Mouse (Mus musculus): ENCODE results near the gene Pik3c2a. TPM values are rescaled to one million over a fixed set of nuclear protein-coding genes. Genes with fewer than 3 reads are reported as not detected.
"Not testable (repeated sequence)": the region's sequence is repeated elsewhere in the genome, so short reads cannot be mapped to it uniquely, and the experiment has no call there.

Pik3c2a gene
- polyA plus RNA-seq, 1 experiment from 2014 or later: 29.3 TPM

DNA sequence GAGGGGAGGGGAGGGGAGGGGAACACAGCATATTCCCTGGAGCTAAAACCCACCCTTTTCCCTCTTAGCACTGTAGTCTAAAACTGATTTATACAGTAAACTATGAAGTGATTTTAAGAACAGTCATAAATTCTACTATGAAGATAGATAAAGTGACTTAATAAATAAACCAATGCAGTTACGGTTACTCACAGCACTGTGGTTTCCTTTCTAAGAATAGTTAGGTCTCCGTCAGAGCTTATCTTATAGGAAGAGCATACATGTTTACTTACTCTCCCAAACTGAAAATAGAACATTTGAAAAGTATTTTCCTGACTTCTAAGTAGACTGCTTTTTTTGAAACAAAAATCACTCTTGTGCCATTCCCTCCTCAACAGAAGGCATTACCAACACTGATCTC, 12.3 kb downstream of the Pik3c2a start:
- no peak overlapping the region for H3K27ac ChIP-seq (ENCODE audit: low read length)
- H3K9me3 ChIP-seq (replicated peaks; ENCODE audit: control insufficient read depth, low read length): no peaks in the 10 kb centered on the region
- H3K9ac ChIP-seq (ENCODE audit: low read length): no peak overlapping the region
- no peak for ATAC-seq (ENCODE audit: insufficient read depth, low FRiP score)
- H3K4me1 ChIP-seq (ENCODE audit: control insufficient read depth, insufficient read depth, low read length): no peaks in the 10 kb centered on the region
- 48% methylated on average over 2 of the region's 2 CpGs for WGBS
- H3K4me3 ChIP-seq (replicated peaks; ENCODE audit: low read length): no peak overlapping the region
- H3K27me3 ChIP-seq (ENCODE audit: control insufficient read depth, insufficient read depth, low read length): no peaks in the 10 kb centered on the region
- no peak overlapping the region for H3K4me2 ChIP-seq (ENCODE audit: low read depth, low read length)
- H3K36me3 ChIP-seq (ENCODE audit: control insufficient read depth, insufficient read depth, low read length): no peaks in the 10 kb centered on the region

DNA sequence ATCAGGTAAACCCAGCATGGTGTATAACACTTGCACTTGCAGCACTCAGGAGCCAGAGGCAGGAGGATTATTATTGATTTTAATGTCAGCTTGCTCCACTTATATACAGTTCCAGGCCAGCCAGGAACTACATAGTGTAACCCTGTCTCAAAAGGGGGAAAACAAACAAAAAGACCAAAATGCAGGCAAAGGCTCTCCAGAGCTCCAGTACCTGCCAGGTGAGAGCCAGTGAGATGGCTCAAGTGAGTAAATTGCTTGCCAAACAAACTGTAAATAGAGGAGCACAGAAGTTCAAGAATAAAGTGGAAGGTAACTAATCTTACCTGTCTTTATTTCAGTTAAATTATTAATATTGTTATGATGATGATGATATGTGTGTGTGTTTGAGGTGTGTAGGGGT, 16.0 kb downstream of the Pik3c2a start:
- Histone ChIP-seq H3K36me3 (ENCODE audit: control insufficient read depth, insufficient read depth, low read length) (no peaks in the 10 kb centered on the region), H3K27ac (ENCODE audit: low read length) (no peak overlapping the region), H3K4me1 (ENCODE audit: control insufficient read depth, insufficient read depth, low read length) (no peaks in the 10 kb centered on the region), H3K4me2 (ENCODE audit: low read depth, low read length) (no peak overlapping the region), H3K9me3 (replicated peaks; ENCODE audit: control insufficient read depth, low read length) (no peaks in the 10 kb centered on the region), H3K9ac (ENCODE audit: low read length) (no peak overlapping the region), H3K4me3 (replicated peaks; ENCODE audit: low read length) (no peak overlapping the region), H3K27me3 (ENCODE audit: control insufficient read depth, insufficient read depth, low read length) (no peaks in the 10 kb centered on the region)
- ATAC-seq (ENCODE audit: insufficient read depth, low FRiP score): no peak

DNA sequence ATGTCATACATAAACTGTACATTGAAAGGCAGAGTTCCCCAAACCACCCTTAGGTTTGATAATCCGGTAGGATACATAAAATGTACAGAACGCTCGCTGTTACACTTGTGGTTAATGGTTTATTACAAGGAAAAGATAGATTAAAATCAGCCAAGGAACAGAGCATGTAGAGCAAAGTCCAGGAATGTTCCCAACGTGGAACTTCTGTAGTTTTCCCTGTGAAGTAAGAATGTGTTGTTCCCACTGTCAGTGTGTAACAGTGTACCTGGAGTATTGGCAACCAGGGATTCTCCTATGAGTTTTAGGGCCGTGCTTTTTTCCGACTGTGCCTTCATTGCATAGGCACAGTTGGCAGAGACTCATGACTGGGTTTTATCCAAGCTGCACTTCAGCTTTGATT, 17.5 kb downstream of the Pik3c2a start:
- no peak overlapping the region for H3K9ac ChIP-seq (ENCODE audit: low read length)
- 0 out of 2 replicates have a peak overlapping the region, but pooled peaks have one; percentile 49 for H3K27ac ChIP-seq (ENCODE audit: low read length)
- H3K36me3 ChIP-seq (ENCODE audit: control insufficient read depth, insufficient read depth, low read length): no peaks in the 10 kb centered on the region
- WGBS: 81% methylated on average over 6 of the region's 6 CpGs
- H3K4me3 ChIP-seq (replicated peaks; ENCODE audit: low read length): no peak overlapping the region
- H3K4me2 ChIP-seq (ENCODE audit: low read depth, low read length): no peak overlapping the region
- no peaks in the 10 kb centered on the region for H3K9me3 ChIP-seq (replicated peaks; ENCODE audit: control insufficient read depth, low read length)
- H3K27me3 ChIP-seq (ENCODE audit: control insufficient read depth, insufficient read depth, low read length): no peaks in the 10 kb centered on the region
- ATAC-seq (ENCODE audit: insufficient read depth, low FRiP score): peak; percentile 33; the same call in 1 of the 2 replicates
- H3K4me1 ChIP-seq (ENCODE audit: control insufficient read depth, insufficient read depth, low read length): no peaks in the 10 kb centered on the region

DNA sequence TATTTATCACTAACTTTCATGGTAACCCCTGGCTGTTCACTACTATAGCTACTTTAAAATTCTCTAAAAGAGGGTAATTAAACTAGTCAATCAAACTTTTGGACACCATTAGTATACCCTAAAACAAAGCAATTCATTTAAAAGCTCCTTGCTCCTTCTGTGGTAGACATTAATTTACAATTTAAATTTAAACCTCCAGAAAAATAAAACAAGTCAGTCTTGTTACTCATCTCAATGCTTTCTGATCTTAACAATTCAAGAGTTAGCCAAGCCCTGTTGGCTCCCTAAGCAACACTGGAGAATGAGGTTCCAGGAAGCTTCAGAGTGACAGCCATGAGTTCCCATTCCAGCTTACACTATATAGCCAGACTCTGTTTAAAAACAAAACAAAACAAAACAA, 22.2 kb downstream of the Pik3c2a start:
- Histone ChIP-seq H3K4me3 (replicated peaks; ENCODE audit: low read length) (no peak overlapping the region), H3K36me3 (ENCODE audit: control insufficient read depth, insufficient read depth, low read length) (no peaks in the 10 kb centered on the region), H3K9ac (ENCODE audit: low read length) (no peak overlapping the region), H3K4me2 (ENCODE audit: low read depth, low read length) (no peak overlapping the region), H3K27ac (ENCODE audit: low read length) (no peak overlapping the region), H3K27me3 (ENCODE audit: control insufficient read depth, insufficient read depth, low read length) (no peaks in the 10 kb centered on the region), H3K9me3 (replicated peaks; ENCODE audit: control insufficient read depth, low read length) (no peaks in the 10 kb centered on the region), H3K4me1 (ENCODE audit: control insufficient read depth, insufficient read depth, low read length) (no peaks in the 10 kb centered on the region)
- no peak for ATAC-seq (ENCODE audit: insufficient read depth, low FRiP score)

DNA sequence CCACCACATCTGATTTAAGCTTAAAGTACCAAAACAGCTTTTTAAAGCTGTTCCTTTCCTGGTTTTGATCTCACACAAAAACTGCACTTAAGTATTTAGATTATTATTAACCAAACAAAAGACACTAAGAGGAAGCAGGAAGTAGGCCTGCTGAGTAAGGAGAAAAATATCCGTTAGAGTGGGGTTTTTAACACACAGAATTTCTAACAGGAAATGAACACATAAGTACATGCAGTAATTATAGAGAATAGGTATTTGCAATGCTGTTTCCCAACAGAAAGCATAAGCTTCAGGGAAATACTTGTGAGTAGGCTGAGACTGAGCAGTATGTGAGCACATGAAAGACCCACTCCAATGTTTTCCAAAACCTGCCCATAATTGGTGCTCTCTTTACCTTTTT, 33.8 kb downstream of the Pik3c2a start:
- H3K27ac ChIP-seq (ENCODE audit: low read length): no peak overlapping the region
- H3K9me3 ChIP-seq (replicated peaks; ENCODE audit: control insufficient read depth, low read length): no peaks in the 10 kb centered on the region
- H3K4me2 ChIP-seq (ENCODE audit: low read depth, low read length): no peak overlapping the region
- H3K4me3 ChIP-seq (replicated peaks; ENCODE audit: low read length): no peak overlapping the region
- no peaks in the 10 kb centered on the region for H3K27me3 ChIP-seq (ENCODE audit: control insufficient read depth, insufficient read depth, low read length)
- H3K9ac ChIP-seq (ENCODE audit: low read length): no peak overlapping the region
- WGBS: 21% methylated on average over 1 of the region's 1 CpGs
- H3K36me3 ChIP-seq (ENCODE audit: control insufficient read depth, insufficient read depth, low read length): no peaks in the 10 kb centered on the region
- 0 out of 2 replicates have a peak, but pooled peaks cover 3% of the 10 kb centered on the region for H3K4me1 ChIP-seq (ENCODE audit: control insufficient read depth, insufficient read depth, low read length)
- ATAC-seq (ENCODE audit: insufficient read depth, low FRiP score): no peak

DNA sequence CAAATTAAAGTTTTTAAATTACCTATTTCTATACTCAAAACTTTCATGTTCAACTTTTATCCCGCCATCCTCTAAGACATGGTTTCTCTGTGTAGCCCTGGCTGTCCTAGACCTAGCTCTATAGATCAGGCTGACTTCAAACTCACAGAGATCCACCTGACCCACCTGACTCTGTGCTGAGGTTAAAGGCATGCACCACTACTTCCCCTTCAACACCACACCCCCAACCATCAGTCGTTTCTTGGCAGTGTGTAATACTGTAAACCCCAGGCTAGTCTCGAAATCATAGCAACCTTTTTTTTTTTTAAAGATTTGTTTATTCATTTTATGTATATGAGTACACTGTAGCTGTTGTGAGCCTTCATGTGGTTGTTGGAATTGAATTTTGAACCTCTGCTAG, 50.9 kb downstream of the Pik3c2a start:
- Histone ChIP-seq H3K9ac (ENCODE audit: low read length) (no peak overlapping the region), H3K4me2 (ENCODE audit: low read depth, low read length) (no peak overlapping the region), H3K4me3 (replicated peaks; ENCODE audit: low read length) (no peak overlapping the region), H3K27ac (ENCODE audit: low read length) (no peak overlapping the region), H3K4me1 (ENCODE audit: control insufficient read depth, insufficient read depth, low read length) (no peaks in the 10 kb centered on the region), H3K9me3 (replicated peaks; ENCODE audit: control insufficient read depth, low read length) (no peaks in the 10 kb centered on the region), H3K36me3 (ENCODE audit: control insufficient read depth, insufficient read depth, low read length) (no peaks in the 10 kb centered on the region), H3K27me3 (ENCODE audit: control insufficient read depth, insufficient read depth, low read length) (no peaks in the 10 kb centered on the region)
- ATAC-seq (ENCODE audit: insufficient read depth, low FRiP score): no peak
- WGBS: 71% methylated on average over 3 of the region's 3 CpGs

DNA sequence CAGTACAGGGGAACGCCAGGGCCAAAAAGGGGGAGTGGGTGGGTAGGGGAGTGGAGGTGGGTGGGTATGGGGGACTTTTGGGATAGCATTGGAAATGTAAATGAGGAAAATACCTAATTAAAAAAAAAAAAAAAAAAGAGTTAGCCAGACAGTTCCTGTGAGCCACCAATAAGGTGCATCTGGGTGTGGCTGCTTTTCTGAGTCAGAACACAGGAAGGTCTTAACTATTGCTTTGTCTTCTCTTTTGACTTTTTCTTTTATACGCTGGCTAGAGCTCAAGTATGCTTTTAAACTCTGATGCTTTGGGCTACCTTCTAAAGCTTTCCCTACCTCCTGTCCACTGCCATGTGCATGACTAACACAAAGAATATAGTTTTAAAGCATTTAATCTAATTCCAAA, 55.9 kb downstream of the Pik3c2a start:
- 96% methylated on average over 2 of the region's 2 CpGs for WGBS
- H3K9me3 ChIP-seq (replicated peaks; ENCODE audit: control insufficient read depth, low read length); H3K4me2 ChIP-seq (ENCODE audit: low read depth, low read length); H3K27ac ChIP-seq (ENCODE audit: low read length); ATAC-seq (ENCODE audit: insufficient read depth, low FRiP score); H3K27me3 ChIP-seq (ENCODE audit: control insufficient read depth, insufficient read depth, low read length); H3K4me1 ChIP-seq (ENCODE audit: control insufficient read depth, insufficient read depth, low read length); H3K36me3 ChIP-seq (ENCODE audit: control insufficient read depth, insufficient read depth, low read length); H3K4me3 ChIP-seq (replicated peaks; ENCODE audit: low read length); H3K9ac ChIP-seq (ENCODE audit: low read length): not testable (repeated sequence)

DNA sequence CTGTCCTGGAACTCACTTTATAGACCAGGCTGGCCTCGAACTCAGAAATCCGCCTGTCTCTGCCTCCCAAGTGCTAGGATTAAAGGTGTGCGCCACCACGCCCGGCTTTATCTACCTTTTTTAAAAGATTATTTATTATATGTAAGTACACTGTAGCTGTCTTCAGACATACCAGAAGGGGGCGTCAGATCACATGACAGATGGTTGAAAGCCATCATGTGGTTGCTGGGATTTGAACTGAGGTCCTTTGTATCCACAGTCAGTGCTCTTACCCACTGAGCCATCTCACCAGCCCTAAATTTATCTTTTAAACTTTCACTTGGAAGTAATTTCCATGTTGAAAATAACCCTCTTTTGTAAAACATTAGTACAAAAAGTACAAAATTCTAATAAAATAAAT, 64.1 kb downstream of the Pik3c2a start:
- ATAC-seq (ENCODE audit: insufficient read depth, low FRiP score); H3K4me3 ChIP-seq (replicated peaks; ENCODE audit: low read length); H3K4me1 ChIP-seq (ENCODE audit: control insufficient read depth, insufficient read depth, low read length); H3K27me3 ChIP-seq (ENCODE audit: control insufficient read depth, insufficient read depth, low read length); H3K27ac ChIP-seq (ENCODE audit: low read length); H3K9ac ChIP-seq (ENCODE audit: low read length); H3K9me3 ChIP-seq (replicated peaks; ENCODE audit: control insufficient read depth, low read length); H3K4me2 ChIP-seq (ENCODE audit: low read depth, low read length): not testable (repeated sequence)
- WGBS: 88% methylated on average over 6 of the region's 6 CpGs
- peaks cover 15% of the 10 kb centered on the region; the same call in 1 of the 2 replicates for H3K36me3 ChIP-seq (ENCODE audit: control insufficient read depth, insufficient read depth, low read length)

DNA sequence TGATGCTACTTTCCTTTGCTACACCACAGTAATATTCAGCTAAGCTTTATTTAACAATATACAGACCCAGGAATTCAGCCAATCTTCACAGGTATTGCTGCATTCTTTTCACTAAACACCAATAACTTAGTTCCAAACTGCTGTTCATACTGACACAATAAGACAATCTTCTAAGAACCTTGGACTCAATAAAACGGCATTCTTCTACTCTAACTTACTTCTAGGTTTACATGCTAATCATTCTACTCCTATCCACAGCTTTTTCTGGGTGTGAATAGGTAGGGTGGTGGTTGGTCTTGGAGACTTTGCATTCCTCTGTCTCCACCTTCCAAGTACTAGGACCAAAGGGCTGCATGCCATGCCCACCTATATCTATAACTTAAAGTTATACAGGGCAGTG, 69.0 kb downstream of the Pik3c2a start:
- H3K36me3 ChIP-seq (ENCODE audit: control insufficient read depth, insufficient read depth, low read length): peaks cover 10% of the 10 kb centered on the region; the same call in 1 of the 2 replicates

DNA sequence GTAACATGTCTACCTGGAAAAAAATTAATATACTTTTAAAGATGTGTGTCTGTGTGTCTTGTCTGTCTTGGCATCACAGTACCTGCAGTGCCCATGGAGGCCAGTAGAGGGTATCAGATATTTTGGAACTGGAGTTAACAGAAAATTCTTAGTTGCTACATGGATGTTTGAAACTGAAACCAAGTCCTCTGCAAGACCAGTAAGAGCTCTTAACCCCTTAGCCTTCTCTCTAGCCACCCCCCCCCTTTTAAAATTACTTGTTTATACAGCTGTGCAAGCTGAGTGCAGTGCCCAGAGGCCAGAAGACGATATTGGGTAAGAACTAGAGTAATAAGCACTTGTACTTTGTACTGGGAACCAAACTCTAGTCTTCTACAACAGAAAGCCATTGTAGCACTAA, 107.0 kb downstream of the Pik3c2a start:
- Histone ChIP-seq H3K27ac (ENCODE audit: low read length) (no peak overlapping the region), H3K4me2 (ENCODE audit: low read depth, low read length) (no peak overlapping the region)

More for the DNA sequence above, 69.0 kb downstream of the Pik3c2a start:
- 85% methylated on average over 1 of the region's 1 CpGs for WGBS
- Histone ChIP-seq H3K4me1 (ENCODE audit: control insufficient read depth, insufficient read depth, low read length) (no peaks in the 10 kb centered on the region), H3K27ac (ENCODE audit: low read length) (no peak overlapping the region), H3K4me3 (replicated peaks; ENCODE audit: low read length) (no peak overlapping the region), H3K9me3 (replicated peaks; ENCODE audit: control insufficient read depth, low read length) (no peaks in the 10 kb centered on the region), H3K9ac (ENCODE audit: low read length) (no peak overlapping the region), H3K27me3 (ENCODE audit: control insufficient read depth, insufficient read depth, low read length) (no peaks in the 10 kb centered on the region), H3K4me2 (ENCODE audit: low read depth, low read length) (no peak overlapping the region)
- no peak for ATAC-seq (ENCODE audit: insufficient read depth, low FRiP score)

More for the DNA sequence above, 107.0 kb downstream of the Pik3c2a start:
- Histone ChIP-seq H3K36me3 (ENCODE audit: control insufficient read depth, insufficient read depth, low read length) (peaks cover 21% of the 10 kb centered on the region), H3K9me3 (replicated peaks; ENCODE audit: control insufficient read depth, low read length) (no peaks in the 10 kb centered on the region), H3K4me3 (replicated peaks; ENCODE audit: low read length) (no peak overlapping the region), H3K27me3 (ENCODE audit: control insufficient read depth, insufficient read depth, low read length) (no peaks in the 10 kb centered on the region), H3K9ac (ENCODE audit: low read length) (no peak overlapping the region), H3K4me1 (ENCODE audit: control insufficient read depth, insufficient read depth, low read length) (peaks cover 7% of the 10 kb centered on the region)
- 40% methylated on average over 1 of the region's 1 CpGs for WGBS
- ATAC-seq (ENCODE audit: insufficient read depth, low FRiP score): no peak

All from stomach, embryonic 16.5 days (tissue).